Mouse (Mus musculus): ENCODE measurements at regions not wholly inside any gene's neighbourhood (a gene's known extent, or its start where the extent isn't known, plus 50 kb on each side); places are given as distances from the start of the nearest gene placed in this dataset.

DNA sequence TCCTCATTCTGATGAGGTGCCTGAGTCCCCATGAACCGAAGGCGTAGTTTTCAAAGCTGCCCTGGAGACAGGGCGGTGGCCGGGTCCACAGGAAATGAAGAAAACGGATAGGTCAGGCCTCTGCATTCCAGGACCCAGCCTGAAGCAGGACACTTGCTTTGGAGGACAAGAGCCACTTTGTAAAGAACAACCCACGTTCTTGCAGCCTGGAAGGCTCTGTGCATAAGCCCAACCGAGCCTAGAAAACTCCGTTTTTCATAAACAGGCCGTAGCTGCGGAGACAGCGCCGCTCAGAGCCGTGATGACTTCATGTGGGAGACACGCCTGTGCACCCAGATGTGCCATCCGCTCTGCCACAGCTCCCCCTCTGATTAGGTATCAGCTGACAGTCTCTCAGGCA is 78.4 kb upstream of the Tgfbr2 start:
- TF ChIP-seq CTCF (IDR thresholded peaks at IDR 0.05; ENCODE audit: borderline replicate concordance, insufficient read depth, low read depth, low read length) (no peak), POLR2A (IDR thresholded peaks at IDR 0.05; ENCODE audit: borderline replicate concordance, insufficient read depth, low read length) (no peak)
